Mouse (Mus musculus) thymus, adult 2 months (tissue): ENCODE measurements at regions not wholly inside any gene's neighbourhood (a gene's known extent, or its start where the extent isn't known, plus 50 kb on each side); places are given as distances from the start of the nearest gene placed in this dataset.

ENCODE experiments used
- DNase-seq: peaks from one replicate; pipeline ENCODE4 v3.0.0; 2021
- H3K27ac ChIP-seq: fragments of 200-500 bp; 2 replicates; pipeline ENCODE4 v1.5.1; 2012; ENCODE audit warnings: low read length, control low read depth; ENCODE audit not compliant: control insufficient read depth, insufficient read depth
- H3K27me3 ChIP-seq: fragments of 200-500 bp; 2 replicates; pipeline ENCODE4 v1.6.1; 2012; ENCODE audit warnings: mild to moderate bottlenecking, low read length, moderate library complexity, mixed read lengths; ENCODE audit not compliant: control insufficient read depth, insufficient read depth
- H3K36me3 ChIP-seq: fragments of 200-500 bp; 2 replicates; pipeline ENCODE4 v1.6.1; 2012; ENCODE audit warnings: mild to moderate bottlenecking, low read length, moderate library complexity; ENCODE audit not compliant: control insufficient read depth, insufficient read depth
- H3K4me1 ChIP-seq: fragments of 200-500 bp; replicated peaks from 2 replicates; pipeline ENCODE4 v1.6.1; 2012; ENCODE audit warnings: low read length; ENCODE audit not compliant: control insufficient read depth, insufficient read depth
- H3K4me3 ChIP-seq: fragments of 200-500 bp; 2 replicates; pipeline ENCODE4 v1.5.1; 2012; ENCODE audit warnings: mild to moderate bottlenecking, low read length, control low read depth, moderate library complexity; ENCODE audit not compliant: control insufficient read depth, insufficient read depth
- CTCF ChIP-seq: fragments of 200-500 bp; IDR thresholded peaks from 2 replicates; pipeline ENCODE4 v1.5.1; 2012; ENCODE audit warnings: mild to moderate bottlenecking, control low read depth, low read length, moderate library complexity, borderline replicate concordance; ENCODE audit not compliant: control insufficient read depth, poor library complexity, insufficient read depth; ENCODE audit errors: extremely low read depth
- POLR2A ChIP-seq: fragments of 200-500 bp; IDR thresholded peaks from 2 replicates; pipeline ENCODE4 v1.6.1; 2012; ENCODE audit warnings: mild to moderate bottlenecking, low read length, control low read depth, moderate library complexity; ENCODE audit not compliant: control insufficient read depth, poor library complexity, insufficient read depth; ENCODE audit errors: extremely low read depth
- WGBS: fragments of 180-500 bp; shearing (Covaris S2); methylation state at CpG from one replicate; pipeline ENCODE4 v1.1.7; 2018; 5-methylcytosine and 5-hydroxymethylcytosine counted together

DNA sequence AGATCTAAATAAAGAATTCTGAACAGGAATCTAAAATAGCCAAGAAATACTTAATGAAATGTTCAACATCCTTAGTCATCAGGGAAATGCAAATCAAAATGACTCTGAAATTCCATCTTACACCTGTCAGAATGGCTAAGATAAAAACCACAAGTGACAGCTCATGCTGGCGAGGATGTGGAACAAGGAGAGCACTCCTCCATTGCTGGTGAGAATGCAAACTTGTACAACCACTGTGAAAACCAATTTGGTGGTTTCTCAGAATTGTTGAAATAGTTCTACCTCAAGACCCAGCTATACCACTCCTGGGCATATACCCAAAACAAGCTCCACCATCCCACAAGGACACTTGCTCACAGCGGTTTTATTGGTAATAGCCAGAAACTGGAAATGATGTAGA lies 211.1 kb upstream of the Spag17 start:
- Histone ChIP-seq H3K4me1 (no peaks in the 10 kb centered on the region), H3K4me3 (no peak overlapping the region), H3K27me3 (no peaks in the 10 kb centered on the region), H3K36me3 (no peaks in the 10 kb centered on the region), H3K27ac (no peak overlapping the region)
- WGBS = 88% methylated on average over 2 of the region's 2 CpGs
- TF ChIP-seq POLR2A (no peak), CTCF (no peak)
- DNase-seq = no peak

DNA sequence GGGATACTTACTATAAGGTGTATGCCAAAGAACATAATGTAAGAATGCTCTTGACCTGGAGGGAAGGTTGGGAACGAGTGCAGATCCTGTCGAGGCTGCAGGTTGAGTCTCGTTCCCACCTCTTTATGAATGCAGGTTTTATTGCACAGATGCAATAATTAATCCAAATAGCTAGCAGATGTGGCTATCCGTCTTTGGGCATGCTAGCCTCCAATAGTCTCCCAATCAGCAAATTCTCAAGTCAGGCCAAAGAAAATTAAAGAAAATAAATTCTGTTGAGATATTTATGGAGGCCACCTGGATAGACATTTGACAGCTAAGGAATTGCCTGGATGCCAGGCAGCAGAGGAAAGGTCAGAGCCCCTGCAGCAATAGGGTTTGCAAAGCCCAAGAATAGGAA lies 175.7 kb upstream of the Spag17 start:
- Histone ChIP-seq H3K27me3 (no peaks in the 10 kb centered on the region), H3K4me1 (no peaks in the 10 kb centered on the region), H3K4me3 (no peak overlapping the region), H3K27ac (no peak overlapping the region), H3K36me3 (no peaks in the 10 kb centered on the region)
- TF ChIP-seq POLR2A (no peak), CTCF (no peak)
- 86% methylated on average over 4 of the region's 4 CpGs for WGBS
- no peak for DNase-seq

DNA sequence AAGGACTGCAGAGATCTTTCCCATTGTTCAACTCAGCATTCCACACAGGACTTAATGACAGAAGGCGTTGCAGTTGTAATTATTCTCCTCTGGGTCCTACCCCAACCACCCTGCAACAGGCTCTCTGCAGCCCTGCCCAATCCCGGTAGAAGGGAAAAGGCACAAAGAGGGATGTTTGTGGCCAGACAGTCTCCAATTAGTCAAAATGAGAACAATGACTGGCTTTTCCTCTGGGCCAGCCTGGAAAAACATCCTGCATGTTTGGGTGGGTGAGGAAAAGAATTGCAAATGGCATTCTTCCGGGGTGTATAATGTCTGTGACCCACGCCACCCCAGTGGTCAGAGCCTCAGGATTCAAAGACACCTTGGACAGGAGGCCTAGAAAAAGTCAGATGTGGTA lies 168.8 kb upstream of the Spag17 start:
- Histone ChIP-seq H3K36me3 (no peaks in the 10 kb centered on the region), H3K4me3 (no peak overlapping the region), H3K27me3 (no peaks in the 10 kb centered on the region), H3K4me1 (no peaks in the 10 kb centered on the region), H3K27ac (no peak overlapping the region)
- TF ChIP-seq POLR2A = no peak
- TF ChIP-seq CTCF = no peak
- DNase-seq = no peak
- 45% methylated on average over 4 of the region's 4 CpGs for WGBS

DNA sequence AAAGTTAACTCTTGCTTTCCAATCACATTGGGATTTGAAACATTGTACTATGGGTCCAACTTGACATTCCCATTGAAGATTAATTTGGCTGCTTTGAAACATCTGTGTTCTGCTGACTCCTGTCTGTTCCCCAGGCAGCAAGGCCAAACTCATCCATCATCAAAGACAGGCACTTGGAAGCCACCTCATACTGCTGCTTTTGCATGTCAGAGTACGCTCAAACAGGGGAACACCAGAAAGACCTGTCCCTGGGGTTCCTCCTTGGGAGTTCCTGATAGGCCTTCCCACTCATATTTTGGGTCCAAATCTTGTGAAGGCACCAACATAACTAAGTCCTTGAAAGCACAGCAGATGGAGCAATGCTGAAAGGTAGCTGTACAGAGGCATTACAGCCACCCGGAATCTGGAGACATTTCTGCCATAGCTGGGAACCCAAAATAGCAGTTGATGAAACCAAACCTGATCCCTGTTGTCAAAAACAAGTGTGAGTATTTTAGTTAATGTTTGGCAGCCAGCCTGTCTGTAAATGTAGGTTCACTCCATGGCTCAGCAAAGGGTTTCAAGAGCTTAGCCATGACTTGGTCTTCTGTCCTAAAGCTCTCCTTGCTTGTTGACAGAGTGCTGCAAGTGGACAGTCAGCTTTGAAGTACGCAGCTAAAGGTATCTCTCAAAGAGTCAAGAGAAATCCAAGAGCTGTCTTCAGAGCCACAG lies 147.0 kb upstream of the Spag17 start:
- H3K27me3 ChIP-seq = no peaks in the 10 kb centered on the region
- no peaks in the 10 kb centered on the region for H3K36me3 ChIP-seq
- WGBS = 78% methylated on average over 3 of the region's 3 CpGs
- TF ChIP-seq CTCF (no peak), POLR2A (no peak)
- no peak overlapping the region for H3K4me3 ChIP-seq
- DNase-seq = no peak
- H3K27ac ChIP-seq = no peak overlapping the region
- H3K4me1 ChIP-seq = no peaks in the 10 kb centered on the region

DNA sequence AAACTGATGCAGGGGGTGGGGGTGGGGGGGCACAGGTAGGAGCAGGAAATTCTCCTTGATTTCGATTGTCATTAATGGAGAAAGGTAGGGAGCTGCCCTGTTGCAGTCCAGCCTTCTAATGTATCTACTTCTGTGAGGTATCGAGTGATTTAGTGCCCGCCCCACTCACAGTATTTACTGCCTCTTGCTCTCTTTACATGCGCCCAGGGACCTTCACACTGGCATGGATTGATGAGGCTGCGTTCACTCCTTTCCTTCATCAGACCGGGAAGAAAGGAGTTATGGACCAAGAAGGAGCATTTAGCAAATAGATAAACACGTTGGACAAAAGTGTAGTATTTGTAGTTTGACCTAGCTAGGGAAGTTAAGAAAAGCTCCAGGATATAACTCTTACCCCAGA lies 145.6 kb upstream of the Spag17 start:
- WGBS = 90% methylated on average over 7 of the region's 7 CpGs
- Histone ChIP-seq H3K27me3 (no peaks in the 10 kb centered on the region), H3K36me3 (no peaks in the 10 kb centered on the region), H3K4me1 (no peaks in the 10 kb centered on the region), H3K4me3 (no peak overlapping the region), H3K27ac (no peak overlapping the region)
- TF ChIP-seq CTCF (no peak), POLR2A (no peak)
- DNase-seq = no peak

DNA sequence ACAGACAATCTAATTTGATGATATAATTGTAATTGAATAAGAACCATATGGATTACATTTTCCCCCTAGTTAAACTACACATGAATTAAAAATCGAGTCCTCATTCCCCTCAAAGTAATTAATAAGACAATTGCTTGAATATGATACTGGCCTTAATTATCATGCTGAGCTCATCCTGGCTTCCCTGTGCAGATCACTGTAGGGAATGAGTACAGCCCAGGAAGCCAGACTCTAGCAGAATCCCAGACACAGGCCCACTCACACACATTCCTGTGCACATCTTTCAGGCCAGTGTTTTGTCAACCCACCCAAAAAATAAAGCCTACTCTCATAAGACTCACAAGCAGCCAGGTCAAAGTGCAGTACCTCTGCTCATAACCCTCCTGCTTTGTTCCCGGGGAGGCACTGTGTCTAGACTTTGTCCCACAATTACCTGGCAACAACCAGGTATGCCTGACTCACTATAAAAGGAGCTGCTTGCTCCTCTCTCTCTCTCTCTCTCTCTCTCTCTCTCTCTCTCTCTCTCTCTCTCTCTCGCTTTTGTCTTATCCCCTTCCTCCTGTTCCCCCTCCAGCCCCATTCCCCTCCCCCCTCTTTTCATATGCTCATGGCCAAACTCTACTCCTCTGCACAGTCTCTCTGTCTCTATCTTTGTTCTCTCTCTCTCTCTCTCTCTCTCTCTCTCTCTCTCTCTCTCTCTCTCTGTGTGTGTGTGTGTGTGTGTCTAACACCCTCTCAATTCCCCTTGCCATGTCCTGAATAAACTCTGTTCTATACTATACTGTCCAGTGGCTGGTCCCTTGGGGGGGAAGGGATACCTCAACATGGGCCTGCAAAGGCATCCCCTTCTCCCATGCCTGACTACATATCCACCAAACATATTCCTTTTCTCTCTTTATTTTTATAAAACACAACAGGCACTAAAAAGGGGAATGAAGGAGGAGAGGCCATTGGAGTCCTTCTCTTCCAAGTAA lies 143.7 kb upstream of the Spag17 start:
- Histone ChIP-seq H3K27ac (no peak overlapping the region), H3K27me3 (no peaks in the 10 kb centered on the region), H3K4me3 (no peak overlapping the region), H3K4me1 (no peaks in the 10 kb centered on the region), H3K36me3 (no peaks in the 10 kb centered on the region)
- TF ChIP-seq CTCF (no peak), POLR2A (no peak)
- 74% methylated on average over 3 of the region's 3 CpGs for WGBS
- no peak for DNase-seq
